Mouse (Mus musculus) adrenal gland, adult 10 weeks (tissue): ENCODE results near the gene Sesn2. TPM values are rescaled to one million over a fixed set of nuclear protein-coding genes. Genes with fewer than 3 reads are reported as not detected.

Experiments
- polyA plus RNA-seq: library from polyadenylated mRNA; stranded (reverse); fragments of 350-450 nt; fragmentation: Illumina TruSeq; extraction: RNeasy Lipid Tissue Mini Kit (QIAGEN cat#74804); gene quantifications from one replicate; pipeline ENCODE4 v1.2.3, GENCODE M21; 2014; ENCODE audit warnings: low read depth, low replicate concordance

Sesn2 gene
- 1.4 TPM for polyA plus RNA-seq

GRCm38 (mm10) chr4:132510352-132510798, at the start of gene Sesn2:
Gene Sesn2 (minus strand): TSS chr4:132510501.

GRCm38 (mm10) chr4:132535406-132536121, 25.3 kb upstream of the Sesn2 start, which contains the start of gene Dnajc8:
Gene Dnajc8 (plus strand): TSS chr4:132535550.

DNA sequence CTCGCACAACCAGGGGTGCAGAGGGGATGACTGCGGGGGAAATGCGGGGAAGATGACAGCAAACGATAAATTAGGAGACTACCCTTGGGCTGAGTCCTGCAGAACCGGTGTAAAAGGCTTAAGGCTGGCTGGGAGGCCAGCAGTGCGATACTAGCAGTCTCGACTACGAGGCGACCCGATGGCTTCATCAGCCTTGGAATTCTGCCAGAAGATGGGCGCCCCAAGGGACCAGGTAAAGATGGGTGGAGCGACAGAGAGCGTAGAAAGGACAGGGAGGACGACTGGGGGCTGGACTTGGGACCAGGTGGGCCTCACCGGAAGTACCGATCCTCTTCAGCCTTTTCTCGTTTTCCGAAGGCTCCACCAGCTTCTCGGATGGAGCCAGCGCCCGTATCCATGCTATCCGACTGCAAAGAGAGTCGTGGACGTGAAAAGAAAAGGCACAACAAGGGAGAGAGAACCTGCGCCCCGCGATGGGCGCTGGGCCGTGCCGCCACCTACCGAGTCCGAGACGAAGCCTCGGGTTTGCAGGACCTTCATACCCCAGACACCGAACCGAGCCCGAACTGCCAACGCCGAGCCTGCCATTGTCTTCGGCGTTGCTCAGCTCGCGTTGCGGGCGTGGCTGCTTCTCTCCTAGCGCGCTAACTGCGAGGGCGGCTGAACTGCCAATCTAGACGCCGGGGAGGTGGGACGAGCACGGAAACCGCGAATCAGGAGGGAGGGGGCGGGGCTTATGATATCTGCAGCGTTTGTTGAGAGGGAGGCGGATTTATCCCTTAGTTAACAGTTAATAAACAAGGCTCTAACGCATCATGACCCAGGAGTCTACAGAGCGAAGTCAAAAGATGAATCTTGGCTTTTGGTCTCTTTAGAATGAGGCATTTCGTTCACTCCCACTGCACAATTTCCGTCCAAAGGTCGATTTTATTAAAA, 22.9 kb upstream of the Sesn2 start, which contains the start of gene Atpif1:
Atpif1 (minus strand) TSS at position 679 of the 936 bp plus-strand sequence.

DNA sequence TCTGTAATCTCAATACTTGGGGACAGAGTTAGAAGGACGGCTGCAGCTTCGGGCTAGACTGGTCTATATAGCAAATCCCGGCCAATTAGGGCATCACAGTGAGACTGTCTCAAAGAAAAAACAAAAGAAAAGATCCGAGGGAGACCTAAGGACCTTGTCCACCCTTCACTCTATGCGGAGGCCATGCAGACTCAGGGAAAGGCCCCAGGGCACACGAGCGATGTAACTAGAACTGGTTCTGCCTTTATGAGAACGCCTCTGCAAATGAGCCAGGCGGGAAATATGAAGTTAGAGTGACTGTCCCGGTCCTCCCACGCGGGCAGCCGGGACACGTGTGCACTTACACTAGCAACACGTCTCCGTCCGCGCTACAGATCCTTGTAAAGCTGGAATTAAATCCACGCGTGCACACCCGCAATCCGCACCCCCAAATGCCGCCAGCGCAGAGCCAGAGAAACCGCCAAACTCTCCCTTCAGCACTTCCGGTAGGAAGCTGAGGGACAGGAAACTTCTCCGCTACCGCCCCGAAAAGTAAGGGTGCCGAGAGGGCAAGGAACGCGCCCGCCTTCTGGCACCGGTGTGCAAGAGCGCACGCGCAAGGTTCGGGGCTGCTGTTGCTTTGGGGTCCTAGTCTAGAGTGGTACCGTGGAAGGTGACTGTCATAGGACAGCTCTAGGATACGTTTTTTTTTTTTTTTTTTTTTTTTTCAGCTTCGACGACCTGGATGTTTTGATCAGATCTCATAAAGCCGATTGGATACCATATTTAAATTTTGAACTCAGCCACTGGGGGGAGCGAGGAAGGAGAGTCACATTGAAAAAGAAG, 46.7 kb downstream of the Sesn2 start, which contains the start of gene Med18:
Med18 (minus strand) TSS at position 492 of the 825 bp plus-strand sequence.

Other genes starting within 250 kb of the Sesn2 start
- 5.7 TPM for gene Gmeb1, start 248.9 kb downstream of the Sesn2 start, polyA plus RNA-seq
- 15.5 TPM for gene Taf12, start 236.1 kb downstream of the Sesn2 start, polyA plus RNA-seq
- not detected for gene Rab42, start 207.1 kb downstream of the Sesn2 start, polyA plus RNA-seq
- 14.0 TPM for gene Trnau1ap, start 181.0 kb downstream of the Sesn2 start, polyA plus RNA-seq
- gene Rcc1, start 156.9 kb downstream of the Sesn2 start, polyA plus RNA-seq: 3.3 TPM
- gene Phactr4, start 88.0 kb downstream of the Sesn2 start, polyA plus RNA-seq: 36.9 TPM
- gene Med18, start 46.6 kb downstream of the Sesn2 start, polyA plus RNA-seq: 1.7 TPM
- gene Atpif1, start 23.2 kb upstream of the Sesn2 start, polyA plus RNA-seq: 272 TPM
- 343 TPM for gene Dnajc8, start 25.0 kb upstream of the Sesn2 start, polyA plus RNA-seq
- 0.82 TPM for gene Ptafr, start 53.6 kb upstream of the Sesn2 start, polyA plus RNA-seq
- 26.0 TPM for gene Eya3, start 128.5 kb upstream of the Sesn2 start, polyA plus RNA-seq
- gene Xkr8, start 222.0 kb upstream of the Sesn2 start, polyA plus RNA-seq: 4.1 TPM
- 2.1 TPM for gene Smpdl3b, start 246.8 kb upstream of the Sesn2 start, polyA plus RNA-seq